In the genomic region with DNA sequence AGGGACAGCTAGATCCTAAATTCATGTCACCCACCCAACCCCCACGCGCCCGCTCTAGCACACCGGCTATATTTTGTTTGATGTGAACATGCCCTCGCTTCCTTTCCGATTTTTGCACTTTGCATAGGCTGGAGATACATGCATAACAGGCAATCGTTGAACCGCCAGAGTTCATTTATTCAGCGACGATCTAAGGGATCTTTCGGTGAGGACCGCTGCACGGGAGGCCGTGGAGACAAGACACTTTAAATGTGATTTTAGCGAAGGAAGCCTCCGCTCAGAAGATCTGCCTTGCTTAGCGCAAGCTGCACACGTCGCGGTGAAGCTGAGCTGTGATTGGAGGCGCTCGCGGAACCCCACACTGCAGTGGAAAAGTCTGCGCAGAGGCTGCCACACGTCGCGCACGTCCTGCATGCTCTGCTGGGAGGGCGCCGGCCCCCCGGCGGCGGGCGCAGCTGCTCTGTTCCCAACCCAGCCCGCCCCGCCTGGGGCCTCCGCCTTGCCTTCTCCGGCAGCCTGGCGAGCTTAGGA, we compare ENCODE assay signal across 8 mouse cellular contexts. TPM values are rescaled to one million over a fixed set of nuclear protein-coding genes. Genes with fewer than 3 reads are reported as not detected.
DNase-seq lines count a peak whose midpoint lies in the region; ATAC-seq and TF ChIP-seq lines count a peak whose summit lies in the region.

No protein-coding gene starts in this region.

- H3K79me2 ChIP-seq in heart, adult 2 months (replicated peaks; ENCODE audit: control insufficient read depth, insufficient read depth, low read length): no peaks in the 10 kb centered on the region

- H3K36me3 ChIP-seq in embryonic facial prominence, embryonic 11.5 days (replicated peaks; ENCODE audit: control insufficient read depth, insufficient read depth, low read depth, low read length): no peaks in the 10 kb centered on the region
- no peaks in the 10 kb centered on the region for H3K36me3 ChIP-seq in heart, adult 2 months (ENCODE audit: control insufficient read depth, insufficient read depth, low read length)
- H3K36me3 ChIP-seq in kidney, adult 2 months (ENCODE audit: control insufficient read depth, insufficient read depth, low read length): no peaks in the 10 kb centered on the region
- H3K36me3 ChIP-seq in limb, embryonic 11.5 days (ENCODE audit: control insufficient read depth, insufficient read depth, low read length): no peaks in the 10 kb centered on the region
- H3K36me3 ChIP-seq in midbrain, embryonic 12.5 days: 0 out of 2 replicates have a peak, but pooled peaks cover 4% of the 10 kb centered on the region

- peaks cover 4% of the 10 kb centered on the region for H3K4me1 ChIP-seq in embryonic facial prominence, embryonic 11.5 days (ENCODE audit: control insufficient read depth, insufficient read depth, low read length)
- H3K4me1 ChIP-seq in heart, adult 2 months (ENCODE audit: control insufficient read depth, insufficient read depth, low read length): peaks cover 7% of the 10 kb centered on the region
- H3K4me1 ChIP-seq in kidney, adult 2 months (ENCODE audit: control insufficient read depth, insufficient read depth, low read length): 0 out of 2 replicates have a peak, but pooled peaks cover 4% of the 10 kb centered on the region
- peaks cover 6% of the 10 kb centered on the region; the same call in 1 of the 2 replicates for H3K4me1 ChIP-seq in limb, embryonic 11.5 days (ENCODE audit: control insufficient read depth, insufficient read depth, low read length)
- peaks cover 33% of the 10 kb centered on the region for H3K4me1 ChIP-seq in midbrain, embryonic 12.5 days

- intact Hi-C loops in heart, adult 2 months (cut with DNase I): loop anchor here (1.0 to 5.0 kb wide), 6 partner anchors 32 to 138 kb away; a partner anchor contains a TSS

- no peaks in the 10 kb centered on the region for H3K9me3 ChIP-seq in embryonic facial prominence, embryonic 11.5 days (replicated peaks; ENCODE audit: control insufficient read depth, low read length)
- H3K9me3 ChIP-seq in limb, embryonic 11.5 days (ENCODE audit: control insufficient read depth, low read length): no peaks in the 10 kb centered on the region
- no peaks in the 10 kb centered on the region for H3K9me3 ChIP-seq in midbrain, embryonic 12.5 days

- H3K4me3 ChIP-seq in embryonic facial prominence, embryonic 11.5 days (ENCODE audit: low read depth, low read length): peak overlapping the region; percentile 64
- H3K4me3 ChIP-seq in heart, adult 2 months: peak overlapping the region; percentile 61
- H3K4me3 ChIP-seq in kidney, adult 2 months (ENCODE audit: insufficient read depth, low read depth, low read length): peak overlapping the region; percentile 67
- peak overlapping the region; percentile 71 for H3K4me3 ChIP-seq in limb, embryonic 11.5 days (ENCODE audit: low read depth, low read length)
- H3K4me3 ChIP-seq in midbrain, embryonic 12.5 days: peak overlapping the region; percentile 64

- peak overlapping the region; percentile 86 for H3K4me2 ChIP-seq in embryonic facial prominence, embryonic 11.5 days (ENCODE audit: low read depth, low read length)
- H3K4me2 ChIP-seq in limb, embryonic 11.5 days (ENCODE audit: low read depth, severe bottlenecking): peak overlapping the region; percentile 54
- peak overlapping the region; percentile 91 for H3K4me2 ChIP-seq in midbrain, embryonic 12.5 days (replicated peaks)

- H3K27me3 ChIP-seq in embryonic facial prominence, embryonic 11.5 days (ENCODE audit: control insufficient read depth, insufficient read depth, low read length): peaks cover 4% of the 10 kb centered on the region
- H3K27me3 ChIP-seq in heart, adult 2 months (ENCODE audit: control insufficient read depth, insufficient read depth, low read length): no peaks in the 10 kb centered on the region
- no peaks in the 10 kb centered on the region for H3K27me3 ChIP-seq in kidney, adult 2 months (replicated peaks; ENCODE audit: control insufficient read depth, insufficient read depth, low read length)
- H3K27me3 ChIP-seq in limb, embryonic 11.5 days (ENCODE audit: control insufficient read depth, insufficient read depth, low read length): peaks cover 11% of the 10 kb centered on the region
- peaks cover 31% of the 10 kb centered on the region for H3K27me3 ChIP-seq in midbrain, embryonic 12.5 days

- WGBS in embryonic facial prominence, embryonic 11.5 days: under 1% methylated on average over 39 of the region's 39 CpGs
- under 1% methylated on average over 36 of the region's 39 CpGs for WGBS in heart, adult 2 months
- WGBS in kidney, adult 2 months: under 1% methylated on average over 39 of the region's 39 CpGs
- under 1% methylated on average over 36 of the region's 39 CpGs for WGBS in limb, embryonic 11.5 days
- 1% methylated on average over 39 of the region's 39 CpGs for WGBS in midbrain, embryonic 12.5 days

- peak; percentile 74 for TF ChIP-seq POLR2A in heart, adult 2 months (IDR thresholded peaks at IDR 0.05; ENCODE audit: insufficient read depth, low read depth, low read length)
- no peak for TF ChIP-seq POLR2A in kidney, adult 2 months (IDR thresholded peaks at IDR 0.05; ENCODE audit: low read depth, low read length)

- DNase-seq in adrenal gland, postnatal 14 days: peak; percentile 87
- DNase-seq in embryonic facial prominence, embryonic 11.5 days (ENCODE audit: low spot score): peak; percentile 76
- peak; percentile 78 to 86 for DNase-seq in heart, adult 2 months
- DNase-seq in kidney, adult 2 months: peak; percentile 80
- peak; percentile 77 for DNase-seq in limb, embryonic 11.5 days (ENCODE audit: low spot score)
- DNase-seq in spleen, adult 12 weeks (ENCODE audit: low spot score): peak; percentile 40

- peak overlapping the region; percentile 51 for H3K9ac ChIP-seq in embryonic facial prominence, embryonic 11.5 days (replicated peaks; ENCODE audit: low read length)
- peak overlapping the region; percentile 47 for H3K9ac ChIP-seq in heart, adult 2 months (ENCODE audit: low read depth, low read length)
- peak overlapping the region; percentile 12; the same call in 1 of the 2 replicates for H3K9ac ChIP-seq in limb, embryonic 11.5 days (ENCODE audit: low read length)
- H3K9ac ChIP-seq in midbrain, embryonic 12.5 days (replicated peaks): peak overlapping the region; percentile 51

- TF ChIP-seq EP300 in heart, adult 2 months (IDR thresholded peaks at IDR 0.05; ENCODE audit: insufficient read depth, low read depth, low read length): no peak

- peak; percentile 35 for ATAC-seq in embryonic facial prominence, embryonic 11.5 days (replicated peaks; ENCODE audit: insufficient number of reproducible peaks, low FRiP score, low TSS enrichment, low read depth)
- ATAC-seq in limb, embryonic 11.5 days (ENCODE audit: insufficient number of reproducible peaks, low FRiP score, low TSS enrichment, low read depth): peak; percentile 51
- ATAC-seq in midbrain, embryonic 12.5 days (ENCODE audit: low FRiP score, low read depth): peak; percentile 42
- ATAC-seq in erythroid progenitor cell, adult 5-6 weeks (replicated peaks; ENCODE audit: low FRiP score, poor library complexity, severe bottlenecking): no peak

- no peak overlapping the region for H3K27ac ChIP-seq in embryonic facial prominence, embryonic 11.5 days (replicated peaks; ENCODE audit: low read depth, low read length)
- peak overlapping the region; percentile 70 for H3K27ac ChIP-seq in heart, adult 2 months
- peak overlapping the region; percentile 36; the same call in 1 of the 2 replicates for H3K27ac ChIP-seq in kidney, adult 2 months (ENCODE audit: insufficient read depth, low read depth, low read length)
- H3K27ac ChIP-seq in limb, embryonic 11.5 days (replicated peaks; ENCODE audit: low read depth, low read length): no peak overlapping the region
- 0 out of 2 replicates have a peak overlapping the region, but pooled peaks have one; percentile 15 for H3K27ac ChIP-seq in midbrain, embryonic 12.5 days (replicated peaks)

- TF ChIP-seq CTCF in heart, adult 2 months (IDR thresholded peaks at IDR 0.05): peak; percentile 41
- TF ChIP-seq CTCF in kidney, adult 2 months (conservative IDR thresholded peaks at IDR 0.05; ENCODE audit: insufficient read depth, insufficient read length, low read depth, low read length): no peak

RNA-seq across cellular contexts. Expression of a gene that starts 50.9 kb away (rescaled TPM):
- 136 and 152 TPM in 2 replicates for total RNA-seq in adrenal gland, postnatal 14 days (2021)
- polyA plus RNA-seq in embryonic facial prominence, embryonic 11.5 days (2014; fragmentation: Nextera tagmentation; extraction: Ambion mirVana): 12.2 and 13.8 TPM in 2 replicates
- total RNA-seq in heart, adult 2 months (2021): 10 to 100 TPM in 1 of 2 experiments, 1 to 10 TPM in 1; 9.0 to 12.1 TPM
- polyA plus RNA-seq in heart, adult 2 months (2012; rRNA removed): 13.1 and 14.3 TPM in 2 replicates
- polyA plus RNA-seq in kidney, adult 2 months (2012; rRNA removed): 18.3 and 22.2 TPM in 2 replicates
- polyA plus RNA-seq in limb, embryonic 11.5 days (2014; fragmentation: Nextera tagmentation; extraction: Ambion mirVana): 11.7 and 13.8 TPM in 2 replicates
- polyA plus RNA-seq in midbrain, embryonic 12.5 days (2016; fragmentation: Nextera tagmentation; extraction: Ambion mirVana): 14.9 and 16.3 TPM in 2 replicates
- total RNA-seq in erythroid progenitor cell, adult 5-6 weeks (2015; ENCODE audit: low replicate concordance): 8.0 and 14.1 TPM in 2 replicates
- 1.1 and 3.2 TPM in 2 replicates for total RNA-seq in erythroid progenitor cell, adult 5-6 weeks (2017; ENCODE audit: low replicate concordance)

Comparison
In these comparisons a context has a peak if more than half of its experiments do, and no peak if none do; other contexts are left out.
1. H3K27ac ChIP-seq: peak in heart, adult 2 months (single experiment), kidney, adult 2 months (single experiment) and midbrain, embryonic 12.5 days (single experiment); none in embryonic facial prominence, embryonic 11.5 days (single experiment) and limb, embryonic 11.5 days (single experiment).
2. Peak in every context shown above with its lines, with median percentiles within 50 percentile points of each other: DNase-seq, H3K4me2 ChIP-seq, H3K4me3 ChIP-seq and H3K9ac ChIP-seq.